Mouse (Mus musculus) thymus, postnatal 36 days (tissue): ENCODE measurements around the gene Samd4b.

Experiments used
- DNase-seq, 2 experiments: peaks; one replicate each; pipeline ENCODE4 v3.0.0; 2022; ENCODE audit warnings: mixed read lengths in 2 of 2

Samd4b gene

GRCm38 (mm10) chr7:28586663-28587411, 11.1 kb downstream of the Samd4b start:
- DNase-seq, result no peak

DNA sequence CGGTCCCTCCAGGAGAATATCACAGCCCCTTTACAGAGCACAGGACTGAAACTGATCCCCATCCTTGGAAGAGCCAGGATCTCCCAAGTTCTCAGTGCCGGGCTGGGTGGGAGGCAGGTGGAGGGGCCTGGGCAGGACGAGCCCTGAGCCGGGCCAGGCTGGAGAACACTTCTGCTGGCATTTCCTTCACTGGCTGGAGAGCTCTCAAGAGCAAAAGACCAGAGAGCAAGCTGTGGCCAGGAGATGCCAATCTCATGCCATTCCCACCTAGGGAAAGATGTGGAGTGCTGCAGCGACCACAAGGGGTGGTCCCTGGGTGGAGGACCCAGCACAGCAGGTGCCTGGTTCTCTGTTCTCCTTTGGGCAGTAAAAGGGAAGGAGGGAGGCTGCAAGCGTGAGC, 12.9 kb downstream of the Samd4b start:
- no peak for DNase-seq

DNA sequence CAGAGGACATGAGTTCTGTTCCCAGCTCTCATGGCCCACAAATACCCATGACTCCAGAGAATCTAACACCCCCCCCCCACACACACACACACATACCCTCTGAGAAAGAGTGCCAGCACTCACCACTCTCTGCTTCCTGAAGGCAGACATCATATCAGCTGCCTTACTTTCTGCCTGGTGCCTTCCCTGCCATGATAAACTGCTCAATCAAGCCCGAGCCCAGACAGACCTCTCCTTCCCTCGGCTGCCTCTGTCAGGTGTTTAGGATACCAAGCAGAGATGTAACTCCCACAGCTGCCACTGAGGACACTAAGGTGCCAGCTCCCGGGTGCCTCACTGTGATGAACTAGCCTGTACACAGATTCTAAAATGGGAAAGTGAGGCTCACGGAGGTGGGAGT, 13.5 kb downstream of the Samd4b start:
- no peak for DNase-seq

DNA sequence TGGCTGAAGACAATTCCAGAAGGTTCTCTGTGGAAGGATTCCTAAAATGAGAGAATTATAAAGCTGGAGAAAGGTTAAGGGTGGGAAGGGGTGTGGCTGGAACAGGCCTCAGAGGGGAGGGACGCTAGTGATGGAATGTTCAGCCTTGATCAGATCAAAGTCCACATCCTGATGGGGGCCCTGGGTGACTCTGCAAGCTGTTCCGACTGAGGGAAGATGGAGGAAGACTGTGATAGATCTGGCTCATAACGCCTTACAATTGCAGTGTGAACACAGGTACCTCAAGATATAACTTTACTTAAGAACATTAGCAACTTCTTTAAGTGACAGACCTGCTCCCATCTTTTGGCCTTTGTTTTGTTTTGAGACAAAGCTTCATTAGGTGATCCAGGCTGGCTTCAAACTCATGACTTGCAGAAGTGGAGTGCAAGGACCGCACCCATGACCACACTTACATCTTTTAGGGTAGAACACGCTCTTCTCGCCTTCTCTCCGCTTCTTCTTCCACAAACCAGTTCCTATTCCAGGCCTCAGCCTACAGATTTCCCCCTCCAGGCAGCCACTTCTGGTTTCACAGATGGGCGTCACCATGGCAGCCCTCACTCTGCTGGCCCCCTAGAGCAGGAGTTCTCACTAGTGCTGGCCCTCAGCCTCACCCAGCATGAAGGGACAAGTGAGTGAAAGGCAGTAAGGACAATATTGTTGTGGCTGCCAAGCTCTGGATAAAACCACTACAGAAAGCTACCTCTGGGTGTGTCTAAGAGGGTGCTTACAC, 14.2 kb downstream of the Samd4b start:
- no peak for DNase-seq

DNA sequence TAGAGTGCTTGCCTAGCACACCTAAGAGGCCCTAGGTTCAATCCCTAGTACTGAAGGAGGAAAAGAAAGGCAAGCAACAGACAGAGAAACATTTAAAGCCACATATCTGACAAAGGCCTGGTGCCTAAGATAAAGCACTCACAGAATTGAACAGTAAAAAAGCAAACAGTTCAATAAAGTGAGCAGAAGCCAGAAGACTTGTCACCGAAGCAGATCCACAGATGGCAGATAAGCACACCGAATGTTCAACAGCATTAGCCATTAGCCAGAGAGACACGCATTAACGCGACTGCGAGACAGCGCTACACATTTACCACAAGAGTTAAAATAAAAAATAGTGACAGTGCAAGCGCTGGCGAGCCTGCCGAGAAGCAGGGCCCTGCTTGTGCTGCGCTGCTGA, 15.1 kb downstream of the Samd4b start:
- no peak for DNase-seq

DNA sequence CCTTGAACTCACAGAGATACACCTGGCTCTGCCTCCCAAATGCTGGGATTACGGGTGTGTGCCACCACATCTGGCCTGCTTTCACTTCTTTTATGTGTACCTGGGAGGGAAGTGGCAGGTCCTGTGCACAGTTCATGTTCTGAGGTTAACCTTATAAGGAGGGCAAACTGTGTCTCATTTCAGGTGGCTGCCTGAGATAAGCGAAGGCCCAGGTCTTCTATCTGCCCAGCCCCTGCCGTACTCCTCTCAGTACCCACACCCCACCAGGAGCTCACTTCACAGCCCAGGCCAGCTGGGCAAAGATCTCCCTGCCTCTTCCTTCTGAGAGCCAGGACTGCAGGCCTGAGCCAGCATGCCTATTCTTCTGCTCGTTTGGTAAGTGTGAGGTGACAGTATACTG, 16.2 kb downstream of the Samd4b start:
- DNase-seq, result no peak

DNA sequence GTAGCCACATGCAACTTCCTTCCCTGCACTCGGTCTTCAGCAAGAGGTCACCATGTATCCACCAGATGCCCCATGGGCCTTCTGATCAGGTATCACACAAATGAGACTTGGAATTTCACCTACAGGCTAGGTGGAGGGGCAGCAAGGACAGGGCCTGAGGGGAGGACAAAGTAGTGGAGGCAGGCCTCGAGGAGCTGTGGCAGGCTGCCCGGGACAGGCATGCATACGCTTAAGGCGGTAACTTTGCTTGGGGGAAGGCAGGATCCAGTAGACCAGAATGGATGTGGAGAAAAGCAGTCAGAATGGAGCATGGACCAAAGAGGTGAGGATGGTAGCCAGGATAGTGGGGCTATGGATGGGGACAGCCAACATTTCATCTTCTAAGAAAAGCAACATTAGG, 18.1 kb downstream of the Samd4b start:
- no peak for DNase-seq

DNA sequence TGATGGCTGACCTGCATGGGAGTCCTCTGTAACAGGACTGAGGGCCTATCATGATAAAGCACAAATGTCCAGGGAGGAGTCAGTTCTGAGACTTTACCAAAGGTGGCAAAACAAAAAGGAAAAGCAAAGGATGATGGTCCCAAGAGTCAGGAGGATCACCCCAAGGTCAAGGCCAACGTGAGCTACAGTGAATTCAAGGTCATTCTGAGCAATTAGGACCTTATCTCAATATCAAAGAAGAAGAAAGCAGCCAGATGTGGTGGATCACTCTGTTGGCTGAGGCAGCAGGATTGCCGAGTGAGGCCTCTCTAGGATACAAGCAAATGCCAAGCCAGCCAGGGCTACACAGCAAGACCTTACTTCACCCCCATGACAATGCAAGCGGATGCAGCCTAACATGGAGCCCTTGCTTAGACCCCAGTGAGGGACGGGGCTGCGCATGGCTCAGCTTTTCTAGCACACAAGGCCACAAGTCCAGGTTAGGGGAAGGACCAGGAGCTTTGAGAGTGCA, 19.3 kb downstream of the Samd4b start:
- DNase-seq, result no peak

DNA sequence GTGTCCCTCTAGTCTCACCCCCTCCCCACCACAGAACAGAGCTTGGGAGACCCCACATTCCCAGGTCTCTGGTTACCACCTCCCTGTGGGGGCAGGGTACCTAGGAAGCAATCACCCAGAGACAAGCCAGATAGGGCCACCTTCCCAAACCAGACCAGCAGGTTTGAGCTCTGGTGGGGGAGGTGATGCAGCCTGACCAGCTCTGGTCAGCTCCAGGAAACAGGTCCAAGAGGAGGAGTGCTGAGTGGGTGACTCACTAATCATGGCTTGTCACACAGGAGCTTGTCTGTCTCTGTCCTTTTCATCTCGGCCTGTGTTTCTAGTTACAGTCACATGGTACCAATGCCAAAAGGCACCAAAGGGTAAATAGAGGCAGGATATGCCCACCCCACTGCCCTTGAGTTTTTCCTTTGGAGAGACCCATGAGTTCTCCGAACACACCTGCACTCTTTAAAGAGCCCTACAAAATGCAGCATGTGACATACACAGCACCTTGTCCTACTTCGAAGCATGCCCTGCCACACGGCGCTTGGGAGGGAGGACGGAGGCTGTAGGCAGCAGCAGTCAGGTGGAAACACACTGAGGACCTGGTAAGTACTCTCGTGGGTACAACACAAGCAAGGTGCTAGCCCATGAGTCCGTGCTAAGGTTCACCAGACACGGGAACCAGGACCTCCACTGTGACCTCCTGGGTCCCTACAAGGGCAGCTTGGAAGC, 20.0 kb downstream of the Samd4b start:
- DNase-seq, result no peak

GRCm38 (mm10) chr7:28576271-28576914, 21.6 kb downstream of the Samd4b start:
- no peak for DNase-seq

DNA sequence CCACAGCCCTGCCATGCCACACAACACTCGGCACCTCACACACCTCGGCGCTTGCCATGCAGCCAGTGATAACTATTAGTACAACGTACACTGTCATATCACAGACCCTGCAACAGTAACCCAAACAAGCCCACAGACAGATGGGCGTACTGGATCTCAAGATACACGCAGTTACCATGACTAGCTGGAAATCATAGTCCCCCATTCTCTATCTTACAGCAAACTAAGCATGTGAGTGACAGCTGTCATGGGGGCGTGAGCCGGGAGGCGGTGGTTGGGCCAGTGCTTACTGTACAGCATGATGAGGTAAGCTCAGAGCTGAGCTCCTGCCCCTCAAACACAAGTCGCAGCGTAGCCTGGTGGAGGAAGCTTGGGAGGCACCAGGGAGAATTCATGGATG, 22.3 kb downstream of the Samd4b start:
- DNase-seq, result no peak

GRCm38 (mm10) chr7:28573236-28573635, 24.7 kb downstream of the Samd4b start:
- no peak for DNase-seq

- no peak for DNase-seq
These were observed 25.3 kb downstream of the Samd4b start for GRCm38 (mm10) chr7:28572689-28573088.

DNA sequence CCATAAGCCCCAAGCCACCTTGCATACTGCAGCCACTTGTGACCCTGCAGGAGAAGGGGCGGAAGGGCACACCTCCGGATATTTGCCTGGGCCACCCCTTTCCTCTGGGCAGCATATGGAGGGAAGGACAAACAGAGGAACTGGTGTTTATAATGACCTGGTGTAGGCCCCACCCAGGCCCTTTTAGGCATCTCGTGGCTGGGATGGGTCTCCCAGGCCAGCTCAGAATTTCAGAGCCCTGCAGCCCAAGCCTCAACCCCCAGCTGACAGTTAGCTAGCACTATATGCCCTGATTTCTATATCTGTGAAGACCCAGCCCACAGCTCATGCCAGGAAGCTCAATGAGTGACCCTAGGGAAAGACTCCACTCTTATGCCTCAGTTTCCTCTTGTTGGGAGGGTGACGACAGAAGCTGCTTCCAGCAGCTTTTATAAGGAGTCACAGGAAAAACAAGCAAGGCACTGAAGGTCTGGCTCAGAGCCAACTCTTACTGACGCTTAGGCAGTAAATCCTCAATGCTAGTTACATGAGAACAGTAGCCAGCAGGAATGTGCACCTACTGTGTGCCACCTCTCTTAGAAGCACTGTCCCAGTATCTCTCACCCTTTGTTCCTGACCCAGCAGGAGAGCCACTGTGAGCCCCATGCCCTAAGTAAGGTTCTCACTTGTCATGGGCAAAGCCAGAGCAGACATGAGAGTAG, 26.8 kb downstream of the Samd4b start:
- no peak for DNase-seq

DNA sequence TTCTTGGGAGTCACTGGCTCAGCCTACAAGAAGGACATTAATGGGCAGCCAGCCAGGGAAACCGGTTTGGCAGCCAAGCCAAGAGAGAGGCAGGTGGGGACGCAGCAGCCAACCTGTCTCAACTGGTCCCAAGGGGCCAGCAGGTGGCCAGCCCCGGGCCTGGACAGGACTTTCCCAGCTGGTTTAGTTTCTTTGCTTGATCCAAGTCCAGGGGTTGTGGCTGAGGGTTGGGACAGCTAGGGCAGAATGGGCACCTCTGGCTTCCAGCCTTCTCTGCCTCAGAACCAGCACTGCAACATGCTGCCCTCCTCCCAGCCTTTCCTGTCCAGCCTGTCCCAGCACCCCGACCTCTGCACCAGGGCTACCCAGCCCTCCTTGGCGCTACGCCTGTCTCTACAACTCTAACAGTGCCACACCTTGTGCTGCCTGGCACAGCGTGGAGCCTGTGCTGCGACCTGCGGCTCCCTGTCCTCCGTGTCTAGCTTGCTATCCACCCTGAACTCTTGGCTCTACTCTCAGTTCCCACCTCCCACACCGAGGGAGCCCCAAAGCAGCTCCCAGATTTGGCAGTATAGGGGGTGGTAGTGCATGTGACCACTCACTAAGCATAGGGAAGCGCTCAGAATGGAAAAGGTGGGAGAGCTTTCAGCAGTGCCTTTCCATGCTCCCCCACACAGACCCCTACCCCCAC, 27.5 kb downstream of the Samd4b start:
- no peak for DNase-seq

- peak; percentile 57 to 61 for DNase-seq
These were observed 29.7 kb downstream of the Samd4b start for GRCm38 (mm10) chr7:28568253-28568652.

GRCm38 (mm10) chr7:28567539-28567938, 30.4 kb downstream of the Samd4b start:
- DNase-seq, result no peak

GRCm38 (mm10) chr7:28565407-28565806, 32.5 kb downstream of the Samd4b start:
- peak in 1 of 2 experiments; percentile 66 for DNase-seq

GRCm38 (mm10) chr7:28562951-28563350, 35.0 kb downstream of the Samd4b start:
- DNase-seq, result no peak

GRCm38 (mm10) chr7:28562371-28562770, 35.6 kb downstream of the Samd4b start:
- DNase-seq, result no peak

GRCm38 (mm10) chr7:28561967-28562366, 36.0 kb downstream of the Samd4b start:
- DNase-seq, result no peak

DNA sequence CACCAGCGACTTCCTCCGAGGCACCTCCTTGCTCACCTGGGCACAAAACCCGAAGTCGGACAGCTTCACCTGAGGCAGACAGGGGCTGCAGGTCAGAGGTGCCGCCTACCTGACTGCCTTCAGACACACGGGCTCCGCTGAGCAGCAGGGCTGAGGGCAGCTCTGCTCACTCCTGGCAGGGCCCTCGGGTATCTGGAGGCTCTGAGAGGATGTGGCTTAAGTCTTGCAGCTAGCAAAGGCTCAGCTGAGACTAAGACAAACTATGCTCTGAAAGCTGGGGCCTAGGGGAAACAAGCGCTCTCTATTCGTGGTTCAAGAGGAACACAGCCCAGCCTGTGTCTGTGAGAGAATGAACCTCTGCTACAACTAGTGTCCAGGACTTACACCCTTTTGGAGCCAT, 37.1 kb downstream of the Samd4b start:
- DNase-seq, result peak; percentile 53 to 73
